Mouse (Mus musculus) limb, embryonic 12.5 days (tissue): ENCODE results near the gene Hhat. TPM values are rescaled to one million over a fixed set of nuclear protein-coding genes. Genes with fewer than 3 reads are reported as not detected.

Source experiments
- ATAC-seq: fragments of 200-750 bp; cut with Nextera tagmentation; 2 replicates; pipeline ENCODE4 v1.8.0; 2017; ENCODE audit warnings: low read depth, moderate TSS enrichment; ENCODE audit not compliant: insufficient number of reproducible peaks, insufficient read depth, low FRiP score, low TSS enrichment
- H3K27ac ChIP-seq: fragments of 300-500 bp; sonication (generic); 2 replicates; pipeline ENCODE4 v1.5.1; 2016; ENCODE audit warnings: mild to moderate bottlenecking, moderate library complexity
- H3K27me3 ChIP-seq: fragments of 300-500 bp; sonication (generic); 2 replicates; pipeline ENCODE4 v1.6.1; 2016; ENCODE audit warnings: mild to moderate bottlenecking, moderate library complexity
- H3K36me3 ChIP-seq: fragments of 300-500 bp; sonication (generic); 2 replicates; pipeline ENCODE4 v1.6.1; 2016; ENCODE audit warnings: mild to moderate bottlenecking, moderate library complexity
- H3K4me1 ChIP-seq: fragments of 300-500 bp; sonication (generic); replicated peaks from 2 replicates; pipeline ENCODE4 v1.6.1; 2016
- H3K4me2 ChIP-seq: fragments of 300-500 bp; sonication (generic); 2 replicates; pipeline ENCODE4 v1.6.1; 2016; ENCODE audit warnings: mild to moderate bottlenecking, moderate library complexity
- H3K4me3 ChIP-seq: fragments of 300-500 bp; sonication (generic); replicated peaks from 2 replicates; pipeline ENCODE4 v1.5.1; 2016; ENCODE audit warnings: mild to moderate bottlenecking
- H3K9ac ChIP-seq: fragments of 300-500 bp; sonication (generic); replicated peaks from 2 replicates; pipeline ENCODE4 v1.6.1; 2016; ENCODE audit warnings: mild to moderate bottlenecking, moderate library complexity
- H3K9me3 ChIP-seq: fragments of 300-500 bp; sonication (generic); 2 replicates; pipeline ENCODE4 v1.6.1; 2016; ENCODE audit warnings: mild to moderate bottlenecking, moderate library complexity
- WGBS: fragments of 180-500 bp; shearing (Covaris S2); methylation state at CpG from one replicate; pipeline ENCODE4 v1.1.7; 2016; 5-methylcytosine and 5-hydroxymethylcytosine counted together
- polyA plus RNA-seq: library from polyadenylated mRNA; unstranded; fragments of >200 nt; fragmentation: Nextera tagmentation; extraction: Ambion mirVana; gene quantifications from 2 replicates; pipeline ENCODE4 v1.2.1, GENCODE M21; 2016

The Hhat gene
- polyA plus RNA-seq: 10.8 and 12.0 TPM in 2 replicates

GRCm38 (mm10) chr1:192770495-192771331, at the start of gene Hhat:
TSS of gene Hhat (minus strand) at chr1:192771223.
- Histone ChIP-seq H3K9ac (peak within 1 kb of the TSS; percentile 96), H3K4me2 (peak within 1 kb of the TSS; percentile 94), H3K36me3 (no peaks in the 10 kb centered on the region), H3K27ac (peak within 1 kb of the TSS; percentile 96), H3K9me3 (no peaks in the 10 kb centered on the region), H3K4me3 (peak within 1 kb of the TSS; percentile 64), H3K4me1 (peaks cover 24% of the 10 kb centered on the region), H3K27me3 (no peaks in the 10 kb centered on the region)
- peak; percentile 81 for ATAC-seq
- 1% methylated on average over 70 of the region's 70 CpGs for WGBS

- Histone ChIP-seq H3K27ac (no peak overlapping the region), H3K9ac (no peak overlapping the region), H3K4me1 (peaks cover 40% of the 10 kb centered on the region), H3K9me3 (no peaks in the 10 kb centered on the region), H3K27me3 (no peaks in the 10 kb centered on the region), H3K4me2 (no peak overlapping the region), H3K36me3 (no peaks in the 10 kb centered on the region), H3K4me3 (no peak overlapping the region)
- no peak for ATAC-seq
- 88% methylated on average over 5 of the region's 5 CpGs for WGBS
Observed at GRCm38 (mm10) chr1:192818334-192818733, 47.3 kb upstream of the Hhat start.

- Histone ChIP-seq H3K36me3 (no peaks in the 10 kb centered on the region), H3K4me1 (peaks cover 25% of the 10 kb centered on the region), H3K27me3 (no peaks in the 10 kb centered on the region), H3K4me2 (no peak overlapping the region), H3K9ac (no peak overlapping the region), H3K9me3 (no peaks in the 10 kb centered on the region), H3K27ac (peak overlapping the region; percentile 79), H3K4me3 (no peak overlapping the region)
- no peak; the same call in 1 of the 2 replicates for ATAC-seq
- 46% methylated on average over 2 of the region's 2 CpGs for WGBS
Observed at GRCm38 (mm10) chr1:192815789-192816188, 44.8 kb upstream of the Hhat start.

GRCm38 (mm10) chr1:192814700-192815099, 43.7 kb upstream of the Hhat start:
- H3K9me3 ChIP-seq: no peaks in the 10 kb centered on the region
- no peak overlapping the region for H3K4me2 ChIP-seq
- no peak overlapping the region for H3K9ac ChIP-seq
- H3K4me3 ChIP-seq: no peak overlapping the region
- H3K27me3 ChIP-seq: no peaks in the 10 kb centered on the region
- no peaks in the 10 kb centered on the region for H3K36me3 ChIP-seq
- H3K27ac ChIP-seq: peak overlapping the region; percentile 79
- WGBS: 10% methylated on average over 3 of the region's 3 CpGs
- ATAC-seq: no peak
- H3K4me1 ChIP-seq: peaks cover 25% of the 10 kb centered on the region

- Histone ChIP-seq H3K4me1 (peaks cover 40% of the 10 kb centered on the region), H3K27me3 (no peaks in the 10 kb centered on the region), H3K9ac (no peak overlapping the region), H3K9me3 (no peaks in the 10 kb centered on the region), H3K36me3 (no peaks in the 10 kb centered on the region), H3K4me3 (no peak overlapping the region), H3K4me2 (no peak overlapping the region), H3K27ac (no peak overlapping the region)
- 92% methylated on average over 9 of the region's 9 CpGs for WGBS
- ATAC-seq: no peak
Observed at GRCm38 (mm10) chr1:192812758-192813157, 41.7 kb upstream of the Hhat start.

- no peak overlapping the region for H3K9ac ChIP-seq
- H3K4me2 ChIP-seq: no peak overlapping the region
- WGBS: 89% methylated on average over 5 of the region's 5 CpGs
- H3K9me3 ChIP-seq: no peaks in the 10 kb centered on the region
- peaks cover 44% of the 10 kb centered on the region for H3K4me1 ChIP-seq
- H3K27me3 ChIP-seq: no peaks in the 10 kb centered on the region
- no peak overlapping the region for H3K4me3 ChIP-seq
- no peaks in the 10 kb centered on the region for H3K36me3 ChIP-seq
- ATAC-seq: no peak
- no peak overlapping the region for H3K27ac ChIP-seq
Observed at GRCm38 (mm10) chr1:192812290-192812689, 41.3 kb upstream of the Hhat start.

- Histone ChIP-seq H3K4me2 (no peak overlapping the region), H3K27me3 (no peaks in the 10 kb centered on the region), H3K4me1 (peaks cover 41% of the 10 kb centered on the region), H3K4me3 (no peak overlapping the region), H3K9me3 (no peaks in the 10 kb centered on the region), H3K9ac (no peak overlapping the region; the same call in 1 of the 2 replicates), H3K27ac (peak overlapping the region; percentile 87), H3K36me3 (no peaks in the 10 kb centered on the region)
- 46% methylated on average over 10 of the region's 10 CpGs for WGBS
- ATAC-seq: peak; percentile 54
Observed at GRCm38 (mm10) chr1:192806168-192807157, 35.4 kb upstream of the Hhat start.

GRCm38 (mm10) chr1:192800338-192800737, 29.3 kb upstream of the Hhat start:
- H3K4me2 ChIP-seq: peak overlapping the region; percentile 27; the same call in 1 of the 2 replicates
- no peak overlapping the region for H3K9ac ChIP-seq
- no peaks in the 10 kb centered on the region for H3K27me3 ChIP-seq
- no peak for ATAC-seq
- no peak overlapping the region for H3K4me3 ChIP-seq
- H3K9me3 ChIP-seq: peaks cover 1% of the 10 kb centered on the region; the same call in 1 of the 2 replicates
- peaks cover 58% of the 10 kb centered on the region for H3K4me1 ChIP-seq
- H3K36me3 ChIP-seq: no peaks in the 10 kb centered on the region
- WGBS: 63% methylated on average over 8 of the region's 8 CpGs
- peak overlapping the region; percentile 83 for H3K27ac ChIP-seq

GRCm38 (mm10) chr1:192799165-192799991, 28.4 kb upstream of the Hhat start:
- peak; percentile 80 for ATAC-seq
- peaks cover 7% of the 10 kb centered on the region; the same call in 1 of the 2 replicates for H3K9me3 ChIP-seq
- H3K4me2 ChIP-seq: peak overlapping the region; percentile 37
- peak overlapping the region; percentile 93 for H3K27ac ChIP-seq
- H3K27me3 ChIP-seq: no peaks in the 10 kb centered on the region
- no peak overlapping the region for H3K9ac ChIP-seq
- H3K36me3 ChIP-seq: no peaks in the 10 kb centered on the region
- 8% methylated on average over 10 of the region's 10 CpGs for WGBS
- 0 out of 2 replicates have a peak overlapping the region, but pooled peaks have one; percentile 8 for H3K4me3 ChIP-seq
- peaks cover 59% of the 10 kb centered on the region for H3K4me1 ChIP-seq
